Mouse (Mus musculus) heart, postnatal 4 days (tissue): ENCODE measurements around the gene Klk14. TPM values are rescaled to one million over a fixed set of nuclear protein-coding genes. Genes with fewer than 3 reads are reported as not detected.
"Not testable (repeated sequence)": the region's sequence is repeated elsewhere in the genome, so short reads cannot be mapped to it uniquely, and the experiment has no call there.

Experiments
- DNase-seq: peaks from one replicate; pipeline ENCODE4 v3.0.0; 2021
- total RNA-seq, 2 experiments: library from RNA; stranded (reverse); gene quantifications; 2 replicates each; pipeline ENCODE4 v1.2.3; 2021

Gene Klk14
- total RNA-seq = not detected

GRCm38 (mm10) chr7:43690118-43690517 is at the start of gene Klk14:
Gene Klk14, plus strand, starts transcription at chr7:43690418.
- DNase-seq = no peak

GRCm38 (mm10) chr7:43642587-43642986 is 47.6 kb upstream of the Klk14 start:
- no peak for DNase-seq

DNA sequence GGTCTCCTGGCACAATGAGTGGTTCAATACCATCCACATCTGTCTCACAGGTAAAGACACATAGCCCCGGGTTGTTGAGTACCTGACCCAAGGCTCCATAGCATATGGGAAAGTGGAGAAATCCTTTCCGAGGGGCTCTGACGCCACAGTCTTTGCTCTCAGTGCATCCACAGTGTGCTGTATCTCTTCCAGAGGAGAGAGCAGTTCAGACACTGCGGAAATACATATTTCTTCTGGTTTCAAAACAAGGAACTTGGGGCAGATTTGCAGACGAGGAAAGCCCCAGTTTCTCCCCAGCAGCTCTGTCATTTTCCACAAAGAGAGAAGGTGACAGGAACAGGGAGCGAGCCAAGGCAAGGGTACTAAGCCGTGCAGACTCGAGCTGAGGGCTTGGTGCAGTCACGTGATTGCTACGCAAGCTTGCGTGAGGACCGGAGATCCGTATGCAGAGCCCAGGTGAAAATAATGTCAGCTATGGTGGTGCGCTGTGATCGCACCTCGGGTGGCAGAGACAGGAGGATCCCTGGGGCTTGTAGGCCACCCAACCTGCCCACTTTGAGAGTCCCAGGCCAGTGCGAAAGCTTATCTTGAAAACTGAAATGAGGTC is 47.1 kb upstream of the Klk14 start:
- DNase-seq = no peak

DNA sequence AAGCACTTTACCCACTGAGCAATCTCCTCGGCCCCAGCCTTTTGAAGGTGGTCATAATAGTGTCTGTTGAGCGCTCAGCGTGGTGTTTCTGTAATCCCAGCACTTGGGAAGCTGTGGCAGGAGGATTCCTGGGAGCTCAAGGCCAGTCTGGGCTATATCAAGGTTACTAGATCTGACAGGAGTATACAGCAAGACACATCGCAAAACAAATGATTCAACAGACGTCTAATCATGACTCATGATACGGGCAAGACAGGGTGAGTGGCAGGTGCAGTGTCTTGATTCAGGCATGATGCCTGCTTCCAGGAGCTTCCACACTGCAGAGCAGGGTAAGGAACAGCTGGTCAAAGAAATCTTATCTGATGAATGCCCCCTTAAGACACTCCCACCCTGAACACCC is 37.5 kb upstream of the Klk14 start:
- no peak for DNase-seq

GRCm38 (mm10) chr7:43654519-43654918 is 35.7 kb upstream of the Klk14 start:
- no peak for DNase-seq

GRCm38 (mm10) chr7:43656232-43656631 is 34.0 kb upstream of the Klk14 start:
- DNase-seq = no peak

- DNase-seq = no peak
These were observed 30.2 kb upstream of the Klk14 start, which contains the start of gene Siglece for GRCm38 (mm10) chr7:43660002-43660401. Gene Siglece, minus strand, starts transcription at chr7:43660161.

- DNase-seq = no peak
These were observed 27.4 kb upstream of the Klk14 start for GRCm38 (mm10) chr7:43662804-43663203.

- DNase-seq = not testable (repeated sequence)
These were observed 23.0 kb upstream of the Klk14 start for GRCm38 (mm10) chr7:43667221-43667620.

- no peak for DNase-seq
These were observed 21.6 kb upstream of the Klk14 start for GRCm38 (mm10) chr7:43668582-43668981.

DNA sequence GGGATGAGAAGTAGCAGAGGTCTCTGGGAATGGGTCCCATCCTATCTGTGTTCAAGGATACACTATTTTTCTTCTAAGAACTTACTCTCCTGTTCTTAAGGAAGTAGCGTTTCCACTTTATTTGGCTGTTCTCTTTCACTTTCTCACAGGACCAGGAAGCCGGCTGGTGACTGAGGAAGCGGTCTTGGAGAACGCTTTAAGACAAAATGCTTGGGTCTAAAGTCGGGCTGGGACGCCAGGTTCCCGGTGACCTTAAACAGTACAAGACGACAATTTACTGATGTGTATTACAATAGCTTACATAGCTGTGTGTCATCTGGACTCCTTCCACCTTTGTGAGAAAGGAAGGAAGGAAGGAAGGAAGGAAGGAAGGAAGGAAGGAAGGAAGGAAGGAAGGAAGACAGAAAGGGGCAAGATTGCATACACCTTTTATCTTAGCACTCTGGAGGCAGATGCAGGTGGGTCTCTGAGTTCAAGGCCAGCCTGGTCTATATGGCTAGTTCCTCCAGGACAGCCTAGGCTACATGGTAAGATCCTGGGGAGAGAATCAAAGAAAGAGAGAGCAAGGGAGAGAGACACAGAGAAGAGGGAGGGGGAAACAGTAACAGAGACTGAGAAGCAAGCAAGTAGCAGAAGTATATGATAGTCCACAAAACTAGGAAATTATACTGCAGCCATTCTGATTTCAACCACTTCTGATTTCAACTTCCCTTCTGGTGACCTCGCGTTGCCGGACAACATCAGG is 19.0 kb upstream of the Klk14 start:
- DNase-seq = no peak

DNA sequence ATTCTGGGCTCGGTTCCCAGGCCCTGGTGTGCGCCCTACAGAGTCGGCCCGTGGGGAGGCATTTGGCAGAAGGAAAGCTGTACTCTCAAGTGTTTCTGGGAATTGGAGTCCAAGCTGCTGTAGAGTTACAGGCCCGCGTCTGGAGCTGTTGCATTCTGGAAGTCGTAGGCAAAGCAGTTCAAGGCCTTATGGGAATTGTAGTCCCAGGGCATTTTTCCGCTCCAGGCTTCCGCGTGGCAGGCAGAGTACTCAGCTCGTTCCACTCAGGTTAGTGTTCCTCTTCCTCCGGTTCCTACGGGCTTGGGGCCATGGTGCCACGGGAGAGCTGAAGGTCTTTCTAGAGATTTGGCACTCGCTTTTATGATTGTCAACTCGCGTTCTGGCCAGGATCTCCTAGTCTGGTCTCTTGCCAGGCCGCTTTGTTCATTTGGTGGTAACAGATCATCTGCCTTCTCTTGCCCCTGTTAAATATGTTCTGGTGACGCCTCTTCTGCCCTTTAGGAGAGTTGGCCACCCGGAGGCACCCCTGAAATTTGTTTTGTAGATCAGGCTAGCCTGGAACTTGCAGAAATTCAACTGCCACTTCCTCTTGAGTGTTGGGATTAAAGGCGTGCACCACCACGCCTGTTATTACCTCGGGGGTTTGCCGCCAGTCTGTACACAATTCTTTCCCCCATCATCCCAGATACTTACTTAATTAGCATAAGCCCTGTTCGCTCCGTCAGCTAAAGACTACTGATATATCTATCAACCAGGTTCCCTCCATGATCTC is 18.2 kb upstream of the Klk14 start, which contains the start of gene Ctu1:
Gene Ctu1 (plus strand): TSS at position 208 of the 772 bp plus-strand sequence.
- peak; percentile 92 for DNase-seq

DNA sequence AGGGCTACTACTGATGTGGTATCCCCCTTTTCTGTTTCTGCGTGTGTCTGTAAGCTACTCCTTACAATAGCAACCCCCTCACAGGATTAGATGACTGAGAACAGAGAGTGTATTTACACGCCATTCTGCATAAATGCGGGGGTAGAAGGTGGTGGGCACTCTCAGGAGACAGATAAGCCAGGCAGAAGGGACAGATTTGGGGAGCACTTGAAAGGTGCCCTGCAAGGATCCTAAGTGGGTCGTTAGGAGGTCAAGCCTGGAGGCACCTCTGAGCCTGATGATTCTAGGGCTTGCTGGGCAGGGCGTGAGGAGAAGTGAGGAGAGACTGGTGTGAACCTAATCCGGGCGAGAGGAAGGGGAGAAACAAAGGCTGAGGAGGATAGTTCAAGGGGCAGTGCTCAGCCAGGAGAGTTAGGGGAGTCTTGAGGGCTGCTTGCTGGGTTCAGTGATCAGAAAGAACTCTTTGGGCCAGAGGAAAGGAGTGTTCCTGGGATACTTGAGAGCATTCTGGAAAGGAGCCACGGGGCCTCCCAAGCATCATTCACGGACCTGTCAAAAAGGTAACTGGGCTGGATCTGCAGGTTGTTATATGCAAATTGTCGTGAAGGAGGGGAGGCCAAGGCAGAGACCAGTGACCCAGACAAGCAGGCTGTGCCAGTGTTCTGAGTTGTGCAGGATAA is 17.5 kb upstream of the Klk14 start:
- no peak for DNase-seq

DNA sequence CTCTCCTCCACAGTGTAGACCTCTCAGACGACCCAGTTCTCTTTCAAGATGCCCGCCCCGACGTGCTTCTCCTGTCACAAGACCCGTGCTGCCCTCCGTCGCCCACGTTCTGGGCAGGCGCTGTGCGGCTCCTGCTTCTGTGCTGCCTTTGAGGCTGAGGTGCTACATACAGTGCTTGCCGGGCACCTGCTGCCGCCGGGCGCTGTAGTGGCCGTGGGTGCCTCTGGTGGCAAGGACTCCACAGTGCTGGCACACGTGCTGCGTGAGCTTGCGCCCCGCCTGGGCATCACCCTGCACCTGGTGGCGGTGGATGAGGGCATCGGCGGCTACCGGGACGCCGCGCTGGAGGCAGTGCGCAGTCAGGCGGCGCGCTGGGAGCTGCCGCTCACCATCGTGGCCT is 15.1 kb upstream of the Klk14 start:
- DNase-seq = no peak

DNA sequence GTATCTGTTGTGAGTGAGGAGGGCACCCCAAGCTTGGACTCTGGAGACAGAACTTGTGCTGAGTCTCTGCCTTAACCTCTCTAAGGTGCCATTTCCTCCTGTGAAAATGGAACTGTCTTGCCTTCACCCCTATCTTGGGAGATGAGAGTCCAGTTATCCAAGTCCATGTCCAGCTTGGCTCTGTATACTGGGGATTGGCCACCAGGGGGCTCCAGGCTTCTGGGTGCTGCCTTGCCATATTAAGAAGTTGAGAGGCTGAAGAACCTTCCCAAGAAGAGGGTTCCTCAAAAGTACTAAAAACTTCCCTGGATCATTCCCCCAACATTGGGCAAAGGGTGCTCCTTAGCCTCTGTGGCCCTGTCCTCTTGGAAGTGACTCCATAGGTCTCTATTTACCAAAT is 11.7 kb upstream of the Klk14 start:
- DNase-seq = peak; percentile 60

DNA sequence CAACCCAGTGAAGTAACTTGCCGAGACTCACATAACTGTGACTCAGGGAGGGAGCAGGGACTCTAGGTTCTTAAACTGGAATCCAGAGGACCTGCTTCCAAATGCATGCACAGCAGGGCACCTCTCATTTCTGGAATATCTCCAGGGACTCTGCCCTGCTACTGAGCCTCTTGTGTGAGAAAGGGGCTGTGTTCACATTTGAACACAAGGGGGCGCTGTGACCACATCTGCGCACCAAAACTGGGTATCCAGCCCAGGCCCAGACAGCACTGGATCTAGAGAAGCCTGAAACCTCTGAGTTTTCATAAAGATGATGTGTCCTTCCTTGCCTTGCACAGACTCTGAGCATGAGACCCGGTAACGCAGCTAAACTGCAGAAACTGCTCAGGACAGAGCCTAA is 9.3 kb upstream of the Klk14 start:
- DNase-seq = peak; percentile 78

- not testable (repeated sequence) for DNase-seq
These were observed 7.7 kb upstream of the Klk14 start for GRCm38 (mm10) chr7:43682511-43682910.

- no peak for DNase-seq
These were observed 5.1 kb upstream of the Klk14 start for GRCm38 (mm10) chr7:43685088-43685487.

- no peak for DNase-seq
These were observed 19.8 kb downstream of the Klk14 start for GRCm38 (mm10) chr7:43710031-43710430.

DNA sequence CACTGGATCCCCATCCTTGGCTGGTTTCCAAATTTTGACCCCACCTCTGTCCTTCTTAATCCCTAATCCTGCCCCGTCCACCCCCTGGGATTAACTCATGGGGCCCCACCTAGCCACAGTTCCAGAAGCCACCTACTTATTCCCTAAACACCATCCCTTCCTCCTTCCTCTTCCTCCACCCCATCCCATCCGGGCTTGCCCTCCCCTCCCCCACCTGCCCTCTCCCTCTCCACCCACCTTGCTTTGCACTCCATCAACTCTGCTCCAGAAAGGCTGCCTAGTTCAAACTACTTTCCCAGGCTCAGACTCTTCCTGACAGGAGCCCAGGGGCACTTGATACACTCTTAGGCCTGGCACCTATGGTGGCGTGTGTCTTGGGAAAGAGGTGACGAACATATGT is 22.0 kb downstream of the Klk14 start, which contains the start of gene Klk13:
Gene Klk13 (plus strand): TSS at position 301 of the 400 bp plus-strand sequence.
- no peak for DNase-seq

DNA sequence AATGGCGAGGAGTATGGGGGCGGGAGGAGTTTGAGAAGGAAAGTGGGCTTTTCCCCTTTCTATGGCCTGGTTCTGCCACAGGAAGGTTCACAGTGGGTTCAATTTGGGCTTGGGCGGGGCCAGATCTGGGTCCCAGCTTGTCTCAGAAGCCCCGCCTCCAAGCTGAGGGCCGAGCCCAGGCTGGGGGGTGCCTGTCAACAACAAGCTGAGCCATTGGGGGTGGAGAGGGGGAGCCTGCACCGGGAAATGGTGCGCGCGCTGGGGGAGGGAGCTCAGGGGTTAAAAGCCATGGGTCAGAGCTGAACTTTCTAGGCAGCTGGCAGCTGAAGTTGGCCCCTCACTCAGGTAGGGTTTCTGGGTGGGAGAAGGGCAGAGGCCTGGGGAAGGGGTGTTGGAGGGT is 22.7 kb downstream of the Klk14 start:
- DNase-seq = no peak

DNA sequence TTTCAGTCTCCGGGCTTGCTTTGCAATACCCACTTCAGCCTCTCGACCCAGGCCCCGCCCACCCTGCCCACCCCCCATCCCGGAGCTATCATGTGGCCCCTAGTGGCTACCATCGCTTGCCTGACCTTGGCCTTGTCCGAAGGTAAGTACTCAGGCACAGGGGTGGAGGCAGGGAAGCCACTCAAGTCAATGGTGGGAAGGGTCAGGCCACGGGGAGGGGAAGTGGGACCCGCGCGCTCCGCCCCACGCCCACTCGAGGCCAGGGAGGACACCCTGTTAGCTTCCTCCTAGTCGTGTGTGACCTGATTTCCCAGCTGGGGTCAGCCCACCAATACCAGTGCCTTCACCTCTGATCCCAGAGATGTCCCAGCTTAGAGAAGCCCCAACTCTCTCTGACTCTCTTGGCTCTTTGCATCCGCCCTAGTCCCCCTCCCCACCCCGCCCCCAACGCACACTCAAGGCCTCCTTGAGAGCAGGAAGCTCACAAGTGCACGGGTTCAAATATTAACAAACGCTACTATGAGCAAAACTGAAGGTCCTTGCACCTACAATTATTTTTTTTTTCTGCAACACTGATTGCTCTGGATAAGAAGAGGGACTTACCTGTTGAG is 23.6 kb downstream of the Klk14 start:
- no peak for DNase-seq
